Mouse (Mus musculus): ENCODE results near the gene Ntn1. TPM values are rescaled to one million over a fixed set of nuclear protein-coding genes. Genes with fewer than 3 reads are reported as not detected.
A peak's percentile ranks its signal among the peaks of the same experiment; 100 is the strongest.

Gene Ntn1
- polyA plus RNA-seq, 1 experiment, result 15.6 TPM

DNA sequence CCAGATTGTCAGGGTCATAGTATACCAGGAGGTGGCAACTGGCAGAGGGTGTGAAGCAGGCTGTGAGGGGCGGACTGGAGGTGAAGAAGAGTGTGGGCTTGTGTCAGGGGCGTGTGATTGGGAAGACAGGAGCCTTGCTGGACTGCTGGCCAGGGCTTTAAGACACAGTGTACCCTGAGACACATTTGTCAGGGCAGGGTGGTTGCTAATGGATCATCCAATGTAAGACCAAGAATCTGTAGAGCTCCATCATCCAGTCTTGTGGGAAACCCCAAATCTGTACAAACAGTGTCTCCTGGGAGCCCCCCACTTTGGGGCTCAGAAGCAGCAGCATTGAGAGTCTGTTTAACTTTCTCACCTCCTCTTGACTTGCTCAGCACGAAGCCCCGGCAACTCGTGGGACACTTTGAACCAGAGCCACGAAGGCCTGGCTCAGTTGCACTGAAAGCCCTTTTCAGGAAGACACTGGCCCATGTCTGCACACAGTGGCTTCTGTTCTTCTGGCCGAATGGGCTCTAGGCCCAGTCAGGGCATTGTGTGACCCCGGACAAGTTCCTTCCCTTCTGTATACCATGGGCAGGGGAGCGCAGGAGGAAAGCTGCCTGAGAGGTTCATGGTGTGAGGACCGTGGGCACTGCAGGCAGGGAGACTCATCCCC is 194.9 kb downstream of the Ntn1 start:
- Histone ChIP-seq H3K27me3 (ENCODE audit: control insufficient read depth, insufficient read depth, insufficient read length) (no peaks in the 10 kb centered on the region), H3K36me3 (ENCODE audit: control insufficient read depth, insufficient read depth) (no peaks in the 10 kb centered on the region), H3ac (ENCODE audit: control insufficient read depth, insufficient read length) (no peak overlapping the region), H3K79me2 (ENCODE audit: control insufficient read depth, insufficient read depth) (no peaks in the 10 kb centered on the region), H3K4me2 (ENCODE audit: low read depth) (no peak overlapping the region), H3K4me3 (no peak overlapping the region)
- TF ChIP-seq POLR2AphosphoS2 (IDR thresholded peaks at IDR 0.05; ENCODE audit: insufficient read length, low read depth) (no peak), REST (IDR thresholded peaks at IDR 0.05; ENCODE audit: insufficient read depth, insufficient read length) (no peak), SRF (IDR thresholded peaks at IDR 0.05; ENCODE audit: control insufficient read depth, insufficient read length, low read depth) (no peak), TCF3 (IDR thresholded peaks at IDR 0.05; ENCODE audit: insufficient read length, low read depth) (no peak), MYOG (IDR thresholded peaks at IDR 0.05; ENCODE audit: control insufficient read depth in 1 of 3, insufficient read depth in 1 of 3, insufficient read length in 2 of 3, low read depth in 2 of 3) (no peak)

GRCm38 (mm10) chr11:68204407-68204806 is 196.2 kb downstream of the Ntn1 start:
- no peak overlapping the region for H3K4me2 ChIP-seq (ENCODE audit: low read depth)
- no peaks in the 10 kb centered on the region for H3K27me3 ChIP-seq (ENCODE audit: control insufficient read depth, insufficient read depth, insufficient read length)
- H3K79me2 ChIP-seq (ENCODE audit: control insufficient read depth, insufficient read depth), result no peaks in the 10 kb centered on the region
- no peak overlapping the region for H3ac ChIP-seq (ENCODE audit: control insufficient read depth, insufficient read length)
- H3K36me3 ChIP-seq (ENCODE audit: control insufficient read depth, insufficient read depth), result no peaks in the 10 kb centered on the region
- H3K4me3 ChIP-seq, result no peak overlapping the region
- TF ChIP-seq TCF12 (IDR thresholded peaks at IDR 0.05; ENCODE audit: insufficient read depth, poor library complexity, severe bottlenecking) (no peak), POLR2A (IDR thresholded peaks at IDR 0.05; ENCODE audit: insufficient read length, low read depth) (no peak), USF1 (IDR thresholded peaks at IDR 0.05; ENCODE audit: low read depth) (no peak), CEBPB (IDR thresholded peaks at IDR 0.05; ENCODE audit: insufficient read depth, poor library complexity, severe bottlenecking) (no peak), TCF3 (IDR thresholded peaks at IDR 0.05; ENCODE audit: insufficient read length, low read depth) (no peak), E2F4 (IDR thresholded peaks at IDR 0.05; ENCODE audit: insufficient read depth) (no peak), SRF (IDR thresholded peaks at IDR 0.05; ENCODE audit: control insufficient read depth, insufficient read length, low read depth) (no peak), MYOD1 (IDR thresholded peaks at IDR 0.05; ENCODE audit: control insufficient read depth in 1 of 3, insufficient read length in 2 of 3, low read depth in 2 of 3) (no peak), REST (IDR thresholded peaks at IDR 0.05; ENCODE audit: insufficient read depth, insufficient read length) (no peak), MYOG (IDR thresholded peaks at IDR 0.05; ENCODE audit: control insufficient read depth in 1 of 3, insufficient read depth in 1 of 3, insufficient read length in 2 of 3, low read depth in 2 of 3) (no peak)

DNA sequence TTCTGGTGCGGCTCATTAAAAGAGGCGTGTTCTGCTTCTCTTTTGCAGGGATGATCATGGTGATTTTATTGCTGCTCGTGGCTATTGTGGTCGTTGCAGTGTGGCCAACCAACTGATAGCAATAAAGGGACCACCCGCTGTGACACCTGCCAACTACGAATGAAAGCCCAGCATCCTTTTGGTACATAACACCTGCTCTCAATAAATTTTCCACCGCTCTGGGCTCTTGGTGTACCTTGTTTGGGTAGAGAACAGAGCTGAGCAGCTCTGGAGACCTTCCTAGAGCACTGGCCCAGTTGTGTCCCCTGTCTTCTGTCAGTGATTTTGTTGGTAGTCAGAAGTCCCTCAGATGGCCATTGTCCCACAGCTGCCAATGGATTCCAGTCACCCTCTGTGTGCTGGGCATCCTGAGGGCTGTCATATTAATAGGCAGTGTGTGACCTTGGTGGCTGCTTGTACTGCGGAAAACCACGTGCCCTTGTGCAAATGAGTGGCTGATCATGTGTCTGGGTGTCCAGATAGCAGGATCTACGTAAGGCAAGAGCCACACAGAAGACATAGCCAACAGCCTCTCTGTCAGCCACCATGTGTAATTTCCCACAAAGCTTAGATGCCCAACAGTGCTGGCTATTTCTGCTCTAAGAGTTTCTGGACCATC is 196.8 kb downstream of the Ntn1 start:
- no peak for TF ChIP-seq SRF (IDR thresholded peaks at IDR 0.05; ENCODE audit: control insufficient read depth, insufficient read length, low read depth)
- peak in 2 of 3 experiments; percentile 2 to 3 for TF ChIP-seq MYOG (IDR thresholded peaks at IDR 0.05; ENCODE audit: control insufficient read depth in 1 of 3, insufficient read depth in 1 of 3, insufficient read length in 2 of 3, low read depth in 2 of 3)
- peak in 2 of 3 experiments; percentile 36 to 45 for TF ChIP-seq MYOD1 (IDR thresholded peaks at IDR 0.05; ENCODE audit: control insufficient read depth in 1 of 3, insufficient read length in 2 of 3, low read depth in 2 of 3)
- TF ChIP-seq USF1 (IDR thresholded peaks at IDR 0.05; ENCODE audit: low read depth), result no peak
- TF ChIP-seq POLR2A (IDR thresholded peaks at IDR 0.05; ENCODE audit: insufficient read length, low read depth), result no peak
- Histone ChIP-seq H3K27me3 (ENCODE audit: control insufficient read depth, insufficient read depth, insufficient read length) (no peaks in the 10 kb centered on the region), H3K4me3 (no peak overlapping the region), H3K79me2 (ENCODE audit: control insufficient read depth, insufficient read depth) (no peaks in the 10 kb centered on the region), H3ac (ENCODE audit: control insufficient read depth, insufficient read length) (no peak overlapping the region), H3K4me2 (ENCODE audit: low read depth) (no peak overlapping the region), H3K36me3 (ENCODE audit: control insufficient read depth, insufficient read depth) (no peaks in the 10 kb centered on the region)

GRCm38 (mm10) chr11:68202561-68202960 is 198.1 kb downstream of the Ntn1 start:
- TF ChIP-seq TCF3 (IDR thresholded peaks at IDR 0.05; ENCODE audit: insufficient read length, low read depth) (no peak), POLR2AphosphoS2 (IDR thresholded peaks at IDR 0.05; ENCODE audit: insufficient read length, low read depth) (no peak), REST (IDR thresholded peaks at IDR 0.05; ENCODE audit: insufficient read depth, insufficient read length) (no peak), MYOG (IDR thresholded peaks at IDR 0.05; ENCODE audit: control insufficient read depth in 1 of 3, insufficient read depth in 1 of 3, insufficient read length in 2 of 3, low read depth in 2 of 3) (no peak), SRF (IDR thresholded peaks at IDR 0.05; ENCODE audit: control insufficient read depth, insufficient read length, low read depth) (no peak), TCF12 (IDR thresholded peaks at IDR 0.05; ENCODE audit: insufficient read depth, poor library complexity, severe bottlenecking) (no peak), MAX (IDR thresholded peaks at IDR 0.05; ENCODE audit: low read depth) (no peak), POLR2A (IDR thresholded peaks at IDR 0.05; ENCODE audit: insufficient read length, low read depth) (no peak), MYOD1 (IDR thresholded peaks at IDR 0.05; ENCODE audit: control insufficient read depth in 1 of 3, insufficient read length in 2 of 3, low read depth in 2 of 3) (no peak), CEBPB (IDR thresholded peaks at IDR 0.05; ENCODE audit: insufficient read depth, poor library complexity, severe bottlenecking) (no peak), USF1 (IDR thresholded peaks at IDR 0.05; ENCODE audit: low read depth) (no peak), E2F4 (IDR thresholded peaks at IDR 0.05; ENCODE audit: insufficient read depth) (no peak)
- Histone ChIP-seq H3K27me3 (ENCODE audit: control insufficient read depth, insufficient read depth, insufficient read length) (no peaks in the 10 kb centered on the region), H3K4me3 (no peak overlapping the region), H3K79me2 (ENCODE audit: control insufficient read depth, insufficient read depth) (no peaks in the 10 kb centered on the region), H3K4me2 (ENCODE audit: low read depth) (no peak overlapping the region), H3K36me3 (ENCODE audit: control insufficient read depth, insufficient read depth) (no peaks in the 10 kb centered on the region), H3ac (ENCODE audit: control insufficient read depth, insufficient read length) (no peak overlapping the region)

Measured in myocyte (in vitro differentiated cells).